ENCODE assay signal across 23 mouse cellular contexts in genomic region chr11:63990759-63991158, GRCm38 (mm10).
DNase-seq lines count a peak whose midpoint lies in the region; ATAC-seq and TF ChIP-seq lines count a peak whose summit lies in the region.
"Had no signal": no experiment of that assay in that cellular context is flagged by ENCODE, and none has a peak within 500 bp of the region (broad histone marks: within the 10 kb centered on the region; RNA-seq: fewer than 3 reads in every experiment).

No protein-coding gene starts in this region.

- H3K27ac ChIP-seq in embryonic facial prominence, embryonic 14.5 days (replicated peaks; ENCODE audit: low read depth, low read length): no peak overlapping the region
- no peak overlapping the region for H3K27ac ChIP-seq in embryonic facial prominence, embryonic 10.5 days (replicated peaks)
- peak overlapping the region; percentile 79 for H3K27ac ChIP-seq in spleen, adult 2 months (ENCODE audit: insufficient read depth, low read length)
- peak overlapping the region; percentile 1; the same call in 1 of the 2 replicates for H3K27ac ChIP-seq in limb, embryonic 10.5 days
- no peak overlapping the region for H3K27ac ChIP-seq in hindbrain, embryonic 10.5 days
- H3K27ac ChIP-seq: embryonic facial prominence, embryonic 13.5 days; forebrain, embryonic 13.5 days; forebrain, embryonic 15.5 days had no signal

- H3K36me3 ChIP-seq in embryonic facial prominence, embryonic 14.5 days (ENCODE audit: control insufficient read depth, insufficient read depth, low read length): no peaks in the 10 kb centered on the region
- peaks cover 9% of the 10 kb centered on the region; the same call in 1 of the 2 replicates for H3K36me3 ChIP-seq in embryonic facial prominence, embryonic 10.5 days (replicated peaks)
- no peaks in the 10 kb centered on the region; the same call in 1 of the 2 replicates for H3K36me3 ChIP-seq in spleen, adult 2 months (ENCODE audit: control insufficient read depth, insufficient read depth, low read length)
- H3K36me3 ChIP-seq in limb, embryonic 10.5 days: peaks cover 3% of the 10 kb centered on the region; the same call in 1 of the 2 replicates
- H3K36me3 ChIP-seq in hindbrain, embryonic 10.5 days: no peaks in the 10 kb centered on the region
- H3K36me3 ChIP-seq: forebrain, embryonic 15.5 days had no signal

- no peak overlapping the region for H3K4me2 ChIP-seq in embryonic facial prominence, embryonic 14.5 days (ENCODE audit: low read depth, low read length)
- H3K4me2 ChIP-seq: embryonic facial prominence, embryonic 13.5 days; forebrain, embryonic 13.5 days; forebrain, embryonic 15.5 days had no signal

- no peak for TF ChIP-seq CTCF in spleen, adult 2 months (IDR thresholded peaks at IDR 0.05; ENCODE audit: extremely low read depth, insufficient read depth, insufficient read length, insufficient replicate concordance)

- TF ChIP-seq POLR2A in spleen, adult 2 months (IDR thresholded peaks at IDR 0.05; ENCODE audit: low read depth, low read length): no peak

- H3K9me3 ChIP-seq in embryonic facial prominence, embryonic 14.5 days (ENCODE audit: control insufficient read depth, low read length): no peaks in the 10 kb centered on the region
- no peaks in the 10 kb centered on the region for H3K9me3 ChIP-seq in embryonic facial prominence, embryonic 10.5 days
- no peaks in the 10 kb centered on the region for H3K9me3 ChIP-seq in limb, embryonic 10.5 days (replicated peaks)
- H3K9me3 ChIP-seq in hindbrain, embryonic 10.5 days: no peaks in the 10 kb centered on the region
- H3K9me3 ChIP-seq: embryonic facial prominence, embryonic 13.5 days; forebrain, embryonic 13.5 days; forebrain, embryonic 15.5 days; G1E had no signal

- H3K4me1 ChIP-seq in embryonic facial prominence, embryonic 14.5 days (ENCODE audit: control insufficient read depth, insufficient read depth, low read length): no peaks in the 10 kb centered on the region
- peaks cover 20% of the 10 kb centered on the region for H3K4me1 ChIP-seq in embryonic facial prominence, embryonic 10.5 days
- H3K4me1 ChIP-seq in spleen, adult 2 months (ENCODE audit: control insufficient read depth, insufficient read depth, insufficient read length): peaks cover 1% of the 10 kb centered on the region; the same call in 1 of the 2 replicates
- peaks cover 22% of the 10 kb centered on the region for H3K4me1 ChIP-seq in limb, embryonic 10.5 days
- peaks cover 26% of the 10 kb centered on the region for H3K4me1 ChIP-seq in hindbrain, embryonic 10.5 days (replicated peaks)
- H3K4me1 ChIP-seq: embryonic facial prominence, embryonic 13.5 days had no signal

- no peak overlapping the region for H3K4me3 ChIP-seq in embryonic facial prominence, embryonic 14.5 days (ENCODE audit: low read depth, low read length)
- H3K4me3 ChIP-seq in embryonic facial prominence, embryonic 10.5 days: no peak overlapping the region
- H3K4me3 ChIP-seq in spleen, adult 2 months (ENCODE audit: extremely low read depth, insufficient read depth, insufficient read length): peak overlapping the region; percentile 31; the same call in 1 of the 2 replicates
- no peak overlapping the region for H3K4me3 ChIP-seq in limb, embryonic 10.5 days
- no peak overlapping the region for H3K4me3 ChIP-seq in hindbrain, embryonic 10.5 days
- H3K4me3 ChIP-seq: embryonic facial prominence, embryonic 13.5 days; forebrain, embryonic 13.5 days; forebrain, embryonic 15.5 days had no signal

- WGBS in embryonic facial prominence, embryonic 14.5 days: 90% methylated on average over 7 of the region's 7 CpGs
- WGBS in embryonic facial prominence, embryonic 10.5 days: 84% methylated on average over 7 of the region's 7 CpGs
- 76% methylated on average over 7 of the region's 7 CpGs for WGBS in spleen, adult 2 months
- WGBS in limb, embryonic 10.5 days: 95% methylated on average over 7 of the region's 7 CpGs
- 85% methylated on average over 7 of the region's 7 CpGs for WGBS in hindbrain, embryonic 10.5 days

- ATAC-seq in embryonic facial prominence, embryonic 14.5 days (ENCODE audit: low read depth): peak; percentile 60; the same call in 1 of the 2 replicates
- ATAC-seq: activated CD4-positive, CD25-positive, alpha-beta regulatory T cell, adult 4 months; CD4-positive, CD25-positive, alpha-beta regulatory T cell, adult 4 months; forebrain, embryonic 13.5 days; forebrain, embryonic 15.5 days; Patski had no signal

- 0 out of 2 replicates have a peak, but pooled peaks cover 3% of the 10 kb centered on the region for H3K27me3 ChIP-seq in embryonic facial prominence, embryonic 14.5 days (replicated peaks; ENCODE audit: control insufficient read depth, insufficient read depth, low read length)
- no peaks in the 10 kb centered on the region for H3K27me3 ChIP-seq in embryonic facial prominence, embryonic 10.5 days (replicated peaks; ENCODE audit: low read depth, poor library complexity, severe bottlenecking)
- H3K27me3 ChIP-seq in spleen, adult 2 months (ENCODE audit: control insufficient read depth, insufficient read depth, low read length): no peaks in the 10 kb centered on the region
- H3K27me3 ChIP-seq in limb, embryonic 10.5 days (ENCODE audit: low read depth, poor library complexity, severe bottlenecking): no peaks in the 10 kb centered on the region
- no peaks in the 10 kb centered on the region for H3K27me3 ChIP-seq in hindbrain, embryonic 10.5 days (ENCODE audit: insufficient read depth, poor library complexity, severe bottlenecking)
- H3K27me3 ChIP-seq: CH12.LX; embryonic facial prominence, embryonic 13.5 days; forebrain, embryonic 13.5 days; forebrain, embryonic 15.5 days; Patski had no signal

- H3K9ac ChIP-seq in embryonic facial prominence, embryonic 14.5 days (ENCODE audit: low read depth, low read length): no peak overlapping the region
- H3K9ac ChIP-seq: embryonic facial prominence, embryonic 13.5 days; forebrain, embryonic 13.5 days; forebrain, embryonic 15.5 days had no signal

- no peak for DNase-seq in embryonic facial prominence, embryonic 14.5 days (ENCODE audit: low spot score)
- DNase-seq in embryonic facial prominence, embryonic 10.5 days (ENCODE audit: low spot score): no peak
- peak; percentile 81 for DNase-seq in heart, adult 11 months
- DNase-seq in heart, adult 8-10 months (ENCODE audit: low spot score): no peak
- no peak for DNase-seq in spleen, adult 2 months (ENCODE audit: low read depth in 1 of 2, low spot score in 2 of 2)
- DNase-seq in spleen, postnatal 10 days (ENCODE audit: low spot score in 2 of 2): no peak
- DNase-seq in limb, embryonic 10.5 days (ENCODE audit: low spot score): no peak
- no peak for DNase-seq in hindbrain, embryonic 10.5 days (ENCODE audit: low spot score)
- DNase-seq: adrenal gland, adult 8-10 months; adrenal gland, postnatal 14 days; adrenal gland, postnatal 36 days; B cell, adult 2 months; cerebellum, adult 11-12 months; cerebellum, postnatal 10 days; cerebellum, postnatal 25 days had no signal

Comparison
In these comparisons a context has a peak if more than half of its experiments do, and no peak if none do; other contexts are left out.
1. H3K27ac ChIP-seq: peak in spleen, adult 2 months (single experiment) and limb, embryonic 10.5 days (single experiment); none in embryonic facial prominence, embryonic 14.5 days (single experiment), embryonic facial prominence, embryonic 10.5 days (single experiment) and hindbrain, embryonic 10.5 days (single experiment).